Mouse (Mus musculus) heart, postnatal 0 days (tissue): Measurements from ENCODE around the gene Sertad2.

Experiments
- CTCF ChIP-seq: IDR thresholded peaks from 2 replicates; pipeline ENCODE4 v1.5.1; 2016; ENCODE audit warnings: antibody characterized with exemption, control low read depth, low read depth
- EP300 ChIP-seq: IDR thresholded peaks from 2 replicates; pipeline ENCODE4 v1.6.1; 2016; ENCODE audit warnings: antibody characterized with exemption, low read depth

DNA sequence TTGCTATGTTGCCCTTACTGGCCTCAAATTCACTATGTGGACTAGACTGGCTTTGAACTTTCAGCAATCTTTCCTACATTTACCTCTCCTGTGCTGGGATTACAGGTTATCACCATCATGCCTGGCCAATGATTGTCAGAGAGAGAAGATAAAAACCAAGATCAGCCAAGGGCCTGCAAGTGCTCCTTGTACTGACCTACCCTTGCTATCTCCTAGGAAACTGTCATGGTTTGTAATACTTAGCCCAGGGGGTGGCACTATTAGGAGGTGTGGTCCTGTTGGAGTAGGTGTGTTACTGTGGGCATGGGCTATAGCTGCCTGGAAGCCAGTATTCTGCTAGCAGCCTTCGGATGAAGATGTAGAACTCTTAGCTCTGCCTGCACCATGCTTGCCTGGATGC is 18.6 kb upstream of the Sertad2 start:
- no peak for TF ChIP-seq CTCF
- no peak for TF ChIP-seq EP300
